Mouse (Mus musculus) small intestine, adult 2 months (tissue): ENCODE results near the gene Heyl. TPM values are rescaled to one million over a fixed set of nuclear protein-coding genes. Genes with fewer than 3 reads are reported as not detected.

ENCODE experiments used
- H3K27ac ChIP-seq: fragments of 200-500 bp; 2 replicates; pipeline ENCODE4 v1.5.1; 2012; ENCODE audit warnings: low read depth, low read length, control low read depth, inconsistent platforms; ENCODE audit not compliant: insufficient read depth
- H3K27me3 ChIP-seq: fragments of 200-500 bp; 2 replicates; pipeline ENCODE4 v1.6.1; 2012; ENCODE audit warnings: mild to moderate bottlenecking, moderate library complexity, low read length, inconsistent platforms; ENCODE audit not compliant: control insufficient read depth, insufficient read depth
- H3K36me3 ChIP-seq: fragments of 200-500 bp; 2 replicates; pipeline ENCODE4 v1.6.1; 2012; ENCODE audit warnings: mild to moderate bottlenecking, low read length, control low read depth, inconsistent platforms; ENCODE audit not compliant: control insufficient read depth, insufficient read depth
- H3K4me1 ChIP-seq: fragments of 200-500 bp; 2 replicates; pipeline ENCODE4 v1.6.1; 2012; ENCODE audit warnings: low read length, inconsistent platforms, mixed read lengths; ENCODE audit not compliant: control insufficient read depth, insufficient read depth, insufficient read length
- H3K4me3 ChIP-seq: fragments of 200-500 bp; 2 replicates; pipeline ENCODE4 v1.5.1; 2012; ENCODE audit warnings: low read depth, mild to moderate bottlenecking, control low read depth, inconsistent platforms, low read length, moderate library complexity
- CTCF ChIP-seq: fragments of 200-500 bp; IDR thresholded peaks from 2 replicates; pipeline ENCODE4 v1.5.1; 2012; ENCODE audit warnings: low read depth, mild to moderate bottlenecking, control low read depth, inconsistent platforms, low read length, moderate library complexity, mixed read lengths; ENCODE audit not compliant: insufficient replicate concordance, insufficient read length; ENCODE audit errors: extremely low read depth
- POLR2A ChIP-seq: fragments of 200-500 bp; IDR thresholded peaks from 2 replicates; pipeline ENCODE4 v1.6.1; 2012; ENCODE audit warnings: low read depth, mild to moderate bottlenecking, control low read depth, inconsistent platforms, low read length, moderate library complexity
- WGBS: fragments of 180-500 bp; shearing (Covaris S2); methylation state at CpG from one replicate; pipeline ENCODE4 v1.1.7; 2018; 5-methylcytosine and 5-hydroxymethylcytosine counted together
- polyA plus RNA-seq: library from polyadenylated mRNA; depleted of rRNA; stranded (reverse); fragments of >200 nt; gene quantifications from 2 replicates; pipeline ENCODE4 v1.2.3, GENCODE M21; 2012

Gene Heyl
- polyA plus RNA-seq, 1 experiment, result 1.3 TPM

- H3K4me1 ChIP-seq, result no peaks in the 10 kb centered on the region; the same call in 1 of the 2 replicates
- no peaks in the 10 kb centered on the region for H3K36me3 ChIP-seq
- peaks cover 12% of the 10 kb centered on the region for H3K27me3 ChIP-seq
- TF ChIP-seq POLR2A, result no peak
- no peak for TF ChIP-seq CTCF
- 36% methylated on average over 8 of the region's 8 CpGs for WGBS
- H3K4me3 ChIP-seq, result no peak overlapping the region
- H3K27ac ChIP-seq, result no peak overlapping the region
Observed at GRCm38 (mm10) chr4:123202094-123202420, 31.3 kb upstream of the Heyl start.

GRCm38 (mm10) chr4:123207337-123207736 lies 26.0 kb upstream of the Heyl start:
- no peak overlapping the region for H3K4me3 ChIP-seq
- no peaks in the 10 kb centered on the region; the same call in 1 of the 2 replicates for H3K27me3 ChIP-seq
- TF ChIP-seq POLR2A (no peak), CTCF (no peak)
- no peaks in the 10 kb centered on the region for H3K36me3 ChIP-seq
- H3K4me1 ChIP-seq, result no peaks in the 10 kb centered on the region
- no peak overlapping the region for H3K27ac ChIP-seq
- WGBS, result 60% methylated on average over 5 of the region's 5 CpGs

- no peak overlapping the region for H3K4me3 ChIP-seq
- no peaks in the 10 kb centered on the region for H3K36me3 ChIP-seq
- no peak for TF ChIP-seq POLR2A
- no peak for TF ChIP-seq CTCF
- H3K4me1 ChIP-seq, result no peaks in the 10 kb centered on the region
- WGBS, result 57% methylated on average over 8 of the region's 8 CpGs
- no peaks in the 10 kb centered on the region; the same call in 1 of the 2 replicates for H3K27me3 ChIP-seq
- H3K27ac ChIP-seq, result no peak overlapping the region
Observed at GRCm38 (mm10) chr4:123210996-123211395, 22.4 kb upstream of the Heyl start.

- no peaks in the 10 kb centered on the region for H3K4me1 ChIP-seq
- H3K27ac ChIP-seq, result no peak overlapping the region
- no peaks in the 10 kb centered on the region for H3K36me3 ChIP-seq
- no peaks in the 10 kb centered on the region; the same call in 1 of the 2 replicates for H3K27me3 ChIP-seq
- WGBS, result 43% methylated on average over 5 of the region's 5 CpGs
- no peak overlapping the region for H3K4me3 ChIP-seq
- no peak for TF ChIP-seq CTCF
- no peak for TF ChIP-seq POLR2A
Observed at GRCm38 (mm10) chr4:123211453-123211852, 21.9 kb upstream of the Heyl start.

GRCm38 (mm10) chr4:123212330-123212729 lies 21.0 kb upstream of the Heyl start:
- no peak overlapping the region for H3K27ac ChIP-seq
- no peaks in the 10 kb centered on the region for H3K4me1 ChIP-seq
- H3K36me3 ChIP-seq, result no peaks in the 10 kb centered on the region
- no peaks in the 10 kb centered on the region; the same call in 1 of the 2 replicates for H3K27me3 ChIP-seq
- H3K4me3 ChIP-seq, result no peak overlapping the region
- 70% methylated on average over 2 of the region's 2 CpGs for WGBS
- TF ChIP-seq POLR2A (no peak), CTCF (no peak)

- H3K4me3 ChIP-seq, result no peak overlapping the region
- H3K27me3 ChIP-seq, result no peaks in the 10 kb centered on the region; the same call in 1 of the 2 replicates
- H3K4me1 ChIP-seq, result no peaks in the 10 kb centered on the region
- no peak for TF ChIP-seq CTCF
- WGBS, result 77% methylated on average over 9 of the region's 9 CpGs
- H3K27ac ChIP-seq, result no peak overlapping the region
- H3K36me3 ChIP-seq, result no peaks in the 10 kb centered on the region
Observed at GRCm38 (mm10) chr4:123213975-123214374, 19.4 kb upstream of the Heyl start.

GRCm38 (mm10) chr4:123215367-123215766 lies 18.0 kb upstream of the Heyl start:
- Histone ChIP-seq H3K27me3 (no peaks in the 10 kb centered on the region), H3K27ac (no peak overlapping the region), H3K4me1 (no peaks in the 10 kb centered on the region), H3K4me3 (no peak overlapping the region), H3K36me3 (no peaks in the 10 kb centered on the region)
- 79% methylated on average over 1 of the region's 1 CpGs for WGBS
- TF ChIP-seq CTCF, result no peak
- TF ChIP-seq POLR2A, result no peak

- peak; percentile 87; the same call in 1 of the 2 replicates for TF ChIP-seq CTCF
- no peak for TF ChIP-seq POLR2A
- no peak overlapping the region for H3K4me3 ChIP-seq
- H3K36me3 ChIP-seq, result no peaks in the 10 kb centered on the region
- H3K4me1 ChIP-seq, result no peaks in the 10 kb centered on the region
- no peak overlapping the region for H3K27ac ChIP-seq
- WGBS, result 3% methylated on average over 1 of the region's 1 CpGs
- H3K27me3 ChIP-seq, result no peaks in the 10 kb centered on the region
Observed at GRCm38 (mm10) chr4:123216782-123217181, 16.6 kb upstream of the Heyl start.
